Mouse (Mus musculus) lung, postnatal 36 days (tissue): ENCODE results near the gene Chsy1.
A peak's percentile ranks its signal among the peaks of the same experiment; 100 is the strongest.

Experiments used
- DNase-seq: peaks from one replicate; pipeline ENCODE4 v3.0.0; 2022; ENCODE audit warnings: mixed read lengths

The Chsy1 gene

DNA sequence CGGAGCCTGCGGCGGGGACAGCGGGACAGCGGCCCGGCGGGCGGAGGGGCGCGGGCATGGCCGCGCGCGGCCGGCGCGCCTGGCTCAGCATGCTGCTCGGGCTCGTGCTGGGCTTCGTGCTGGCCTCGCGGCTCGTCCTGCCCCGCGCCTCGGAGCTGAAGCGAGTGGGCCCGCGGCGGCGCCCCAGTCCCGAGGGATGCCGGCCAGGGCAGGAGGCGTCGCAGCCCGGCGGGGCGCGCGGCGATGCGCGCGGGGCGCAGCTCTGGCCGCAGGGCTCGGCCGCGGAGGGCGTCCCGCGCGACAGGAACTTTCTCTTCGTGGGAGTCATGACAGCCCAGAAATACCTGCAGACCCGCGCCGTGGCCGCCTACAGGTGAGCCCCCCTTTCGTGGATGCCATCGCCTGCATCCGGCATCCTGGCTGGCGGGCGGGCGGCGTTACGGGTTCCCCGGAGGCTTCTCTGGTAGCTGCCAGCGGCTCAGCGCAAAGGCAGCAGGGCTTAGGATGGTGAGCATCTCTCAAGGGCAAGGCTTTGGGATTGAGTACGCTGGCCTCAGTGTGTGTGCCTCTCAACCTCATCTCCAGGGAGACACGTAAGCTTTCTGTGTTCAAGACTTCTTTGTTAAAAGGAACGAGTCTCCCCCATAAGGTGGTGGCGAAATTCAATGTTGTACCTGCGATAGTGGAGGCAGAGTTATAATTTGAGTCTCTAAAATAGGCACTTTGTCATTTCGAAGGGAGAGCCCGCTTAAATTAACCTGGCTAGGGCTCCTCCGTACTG lies 730 bp downstream of the Chsy1 start:
- peak; percentile 30 for DNase-seq

DNA sequence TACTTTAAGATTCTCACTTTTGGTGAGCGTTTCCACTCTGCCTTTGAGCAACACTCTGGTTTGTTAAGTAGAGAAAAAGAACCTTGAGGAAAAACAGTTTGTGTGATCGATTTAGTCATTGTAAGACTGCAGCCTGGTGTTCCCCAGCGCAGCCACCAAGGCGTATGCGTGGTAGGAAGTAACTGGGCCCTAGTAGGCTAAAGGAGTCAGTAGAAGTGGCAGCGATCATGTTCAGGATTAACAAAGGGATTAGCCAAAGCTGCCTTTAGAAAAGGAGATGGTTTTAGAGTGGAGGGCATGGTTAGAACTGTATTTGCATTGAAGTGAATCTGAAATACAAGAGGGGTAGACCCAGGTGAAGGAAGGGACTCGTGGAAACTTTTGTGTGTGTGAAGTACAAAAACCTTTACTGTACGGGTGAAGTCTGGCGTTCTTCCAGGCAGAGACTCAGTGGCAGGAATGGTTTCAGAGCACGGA lies 1.4 kb downstream of the Chsy1 start:
- peak; percentile 45 for DNase-seq

DNA sequence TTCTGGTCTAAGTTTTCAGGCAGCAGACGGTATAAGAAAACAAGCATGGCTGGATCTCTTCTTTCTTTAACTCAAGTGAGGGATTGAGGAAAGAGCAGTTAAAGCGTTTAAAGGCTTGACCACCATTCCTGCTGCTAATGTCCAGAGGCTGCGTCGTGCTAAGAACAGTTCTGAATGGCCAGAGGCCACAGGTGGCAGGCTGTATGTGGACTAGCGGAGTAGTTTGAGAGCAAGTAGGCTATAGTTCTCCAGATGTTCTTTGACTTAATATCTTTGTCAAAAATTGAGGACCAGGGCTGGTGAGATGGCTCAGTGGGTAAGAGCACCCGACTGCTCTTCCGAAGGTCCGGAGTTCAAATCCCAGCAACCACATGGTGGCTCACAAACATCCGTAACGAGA lies 1.9 kb downstream of the Chsy1 start:
- no peak for DNase-seq

DNA sequence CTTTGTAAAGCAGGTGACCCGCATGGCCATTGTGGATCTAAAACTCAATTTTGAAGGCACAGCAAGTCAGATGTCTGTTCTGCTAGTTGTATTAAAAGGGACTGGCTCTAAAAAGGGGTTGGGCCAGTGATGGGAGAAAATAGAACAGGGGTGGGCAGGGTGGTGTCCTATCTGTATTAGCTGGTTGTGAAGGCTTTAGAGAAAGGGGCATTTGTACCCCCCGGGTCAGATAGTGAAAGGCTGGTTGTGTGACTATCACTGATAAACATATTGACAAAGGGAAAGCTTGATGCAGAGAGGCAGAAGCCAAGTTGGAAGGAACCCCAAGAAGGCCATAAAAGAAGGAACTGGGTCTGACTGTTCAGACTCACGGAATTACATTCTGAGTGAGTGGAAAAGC lies 4.2 kb downstream of the Chsy1 start:
- DNase-seq = no peak

DNA sequence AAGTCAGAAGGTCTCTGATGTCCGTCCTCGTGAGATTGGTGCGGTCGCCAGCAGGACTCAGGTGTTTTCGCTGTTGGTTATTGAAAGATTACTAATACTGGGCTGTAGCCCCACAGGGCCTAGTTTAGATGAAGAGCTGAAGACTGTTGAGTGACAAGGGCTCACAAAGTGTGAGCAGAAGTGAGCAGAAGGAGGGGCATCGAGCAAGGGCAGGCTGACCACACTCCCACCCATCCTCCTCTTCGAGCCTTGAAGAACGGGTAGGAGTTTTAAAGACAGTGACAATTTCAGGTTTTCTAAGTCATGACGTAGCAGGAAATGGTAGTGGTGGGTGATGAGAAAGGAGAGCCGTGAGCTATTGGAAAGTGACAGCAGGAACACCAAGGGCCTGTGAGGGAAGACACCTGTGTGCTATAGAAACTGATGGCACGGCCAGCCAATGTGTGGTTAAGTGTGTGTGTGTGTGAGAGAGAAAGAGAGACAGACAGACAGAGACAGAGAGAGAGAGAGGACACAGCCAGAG lies 6.6 kb downstream of the Chsy1 start:
- DNase-seq = no peak

DNA sequence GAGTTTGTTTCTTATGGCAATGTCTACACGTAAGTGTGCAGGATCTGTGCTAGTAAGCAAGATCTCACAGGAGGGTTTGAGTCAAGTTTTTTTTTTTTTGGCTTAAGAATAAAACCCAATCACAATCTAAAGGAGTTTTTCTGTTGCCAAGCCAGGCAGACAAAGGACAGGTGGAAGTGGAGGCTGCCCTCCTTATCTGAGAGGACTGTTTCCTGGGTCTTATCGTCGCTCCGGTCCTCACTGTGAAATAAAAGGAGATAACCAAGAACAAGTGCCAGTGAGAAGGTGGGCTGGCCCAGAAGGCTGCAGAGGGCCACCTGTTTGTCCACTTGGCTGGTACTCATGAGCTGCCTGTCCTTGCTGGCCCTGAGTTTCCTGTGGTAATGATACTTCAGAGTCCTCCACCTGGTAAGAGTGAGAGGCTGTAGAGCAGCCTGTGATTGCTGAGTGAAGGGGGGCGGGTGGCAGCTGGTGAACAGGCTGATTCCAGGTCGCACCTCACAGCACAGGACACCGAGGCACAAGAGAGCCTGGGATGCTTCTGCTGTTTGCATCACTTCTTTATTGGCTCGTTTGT lies 7.7 kb downstream of the Chsy1 start:
- peak; percentile 79 for DNase-seq

DNA sequence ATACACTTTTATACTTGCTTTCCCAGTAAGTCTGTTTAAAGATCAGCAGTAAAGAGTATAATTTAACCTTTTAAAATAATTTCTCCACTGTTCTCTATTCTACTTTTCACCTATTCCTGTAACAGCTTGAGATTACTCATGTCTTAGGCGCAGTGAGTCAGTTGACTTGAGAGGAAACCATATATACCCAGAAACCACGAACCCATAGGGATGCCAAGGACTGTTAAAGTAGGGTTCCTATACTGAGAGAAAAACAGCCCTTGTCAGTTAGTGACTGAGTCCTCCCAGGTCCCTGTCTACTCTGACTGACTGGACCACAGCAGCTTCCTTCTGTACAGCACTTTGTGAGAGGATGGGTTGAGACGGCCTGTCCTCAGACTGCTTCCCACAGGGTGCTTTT lies 8.7 kb downstream of the Chsy1 start:
- no peak for DNase-seq

DNA sequence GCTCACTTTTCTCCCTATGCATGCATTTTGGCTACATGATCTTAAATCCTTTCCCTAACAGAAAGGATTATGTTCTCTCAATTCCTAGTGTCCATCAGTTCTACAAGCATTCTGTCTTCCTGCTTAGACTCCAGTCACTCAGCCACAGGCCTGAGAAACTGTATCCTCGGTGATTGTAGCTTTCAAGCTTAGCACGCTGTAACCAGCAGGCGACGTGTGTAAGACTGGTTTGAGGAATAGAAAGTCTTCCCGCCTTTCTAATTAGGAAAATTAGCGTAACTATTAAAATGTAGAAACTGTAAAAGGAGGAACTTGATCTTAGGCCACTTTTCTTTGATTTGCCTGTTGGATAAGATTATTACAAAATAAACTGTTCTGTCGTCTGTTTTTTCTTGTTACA lies 9.5 kb downstream of the Chsy1 start:
- peak; percentile 21 for DNase-seq

DNA sequence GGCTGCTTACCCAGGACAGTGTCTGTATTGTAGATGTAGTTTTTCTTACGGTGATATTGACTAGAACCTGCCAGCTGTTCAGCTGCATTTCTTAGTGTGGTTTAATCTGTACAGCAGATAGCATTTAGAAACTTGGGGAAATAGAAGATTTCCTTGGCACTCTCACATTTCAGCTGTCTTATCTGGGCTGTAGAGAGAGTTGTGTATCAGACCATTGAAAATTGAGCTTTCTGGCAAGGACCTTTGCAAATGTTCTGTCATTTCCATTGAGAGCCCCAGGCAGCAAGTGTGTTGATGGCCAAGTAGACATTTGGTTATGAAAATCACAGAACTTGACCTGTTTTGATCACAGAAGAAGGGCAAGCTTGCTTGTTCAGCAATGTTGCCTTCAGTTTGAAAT lies 10.8 kb downstream of the Chsy1 start:
- DNase-seq = no peak

DNA sequence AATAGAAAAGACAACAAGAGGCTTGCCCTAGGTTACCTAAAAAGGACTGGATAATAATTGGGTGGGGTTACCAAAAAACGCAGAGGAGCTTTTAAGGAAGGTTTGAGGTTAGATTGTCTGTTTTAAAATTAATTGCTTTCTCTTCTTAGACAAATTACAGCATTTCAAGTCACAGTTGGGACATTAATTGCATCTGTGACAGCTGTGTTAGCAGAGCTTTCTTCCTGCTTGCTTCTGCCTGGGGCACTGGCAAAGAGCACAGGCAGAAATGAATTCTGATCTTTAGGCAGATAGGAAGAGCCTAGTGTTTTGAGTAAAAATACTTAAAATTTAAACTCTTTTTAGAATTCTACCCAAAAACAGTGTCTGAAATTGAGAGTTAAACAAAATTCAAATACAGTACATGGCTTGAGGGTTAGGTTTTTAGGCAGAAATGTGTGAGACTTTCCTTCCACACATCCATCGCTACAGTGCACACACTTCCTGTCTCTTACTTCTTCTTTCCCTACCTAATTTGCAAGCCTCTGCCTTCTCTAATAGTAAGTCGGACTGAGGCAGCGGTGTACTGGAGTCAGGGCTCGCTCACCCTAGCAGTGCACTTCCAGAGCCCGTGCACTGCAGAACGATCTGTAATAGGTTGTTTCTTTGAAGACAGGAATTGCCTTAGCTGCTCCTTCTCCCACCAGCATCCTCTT lies 11.5 kb downstream of the Chsy1 start:
- no peak for DNase-seq

DNA sequence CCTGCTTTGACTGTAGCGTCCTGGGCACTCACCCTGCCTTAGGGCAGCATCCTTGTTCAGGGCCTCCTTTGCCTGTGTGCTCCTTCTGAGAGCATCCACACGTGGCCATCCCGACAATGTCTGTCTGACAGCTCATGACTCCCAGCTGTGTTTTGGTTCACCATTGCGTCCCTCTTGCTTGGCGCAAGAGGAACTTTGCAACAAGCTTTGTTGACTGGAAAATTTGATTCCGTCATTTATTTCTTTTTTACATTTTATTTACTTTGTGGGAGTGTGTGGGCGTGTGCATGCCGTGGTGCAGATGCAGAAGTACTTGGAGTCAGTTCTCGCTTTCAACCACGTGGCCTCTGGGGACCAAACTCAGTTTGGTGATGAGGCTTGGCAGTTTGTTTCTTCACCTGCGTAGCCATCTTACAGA lies 15.2 kb downstream of the Chsy1 start:
- peak; percentile 64 for DNase-seq

DNA sequence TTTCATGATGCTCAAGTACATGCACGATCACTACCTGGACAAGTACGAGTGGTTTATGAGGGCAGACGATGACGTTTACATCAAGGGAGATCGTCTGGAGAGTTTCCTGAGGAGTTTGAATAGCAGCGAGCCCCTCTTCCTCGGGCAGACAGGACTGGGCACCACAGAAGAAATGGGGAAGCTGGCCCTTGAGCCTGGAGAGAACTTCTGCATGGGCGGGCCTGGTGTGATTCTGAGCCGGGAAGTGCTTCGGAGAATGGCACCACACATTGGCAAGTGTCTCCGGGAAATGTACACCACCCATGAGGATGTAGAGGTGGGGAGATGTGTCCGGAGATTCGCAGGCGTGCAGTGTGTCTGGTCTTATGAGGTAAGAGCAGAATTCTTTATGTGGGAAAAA lies 16.1 kb downstream of the Chsy1 start:
- DNase-seq = peak; percentile 66

DNA sequence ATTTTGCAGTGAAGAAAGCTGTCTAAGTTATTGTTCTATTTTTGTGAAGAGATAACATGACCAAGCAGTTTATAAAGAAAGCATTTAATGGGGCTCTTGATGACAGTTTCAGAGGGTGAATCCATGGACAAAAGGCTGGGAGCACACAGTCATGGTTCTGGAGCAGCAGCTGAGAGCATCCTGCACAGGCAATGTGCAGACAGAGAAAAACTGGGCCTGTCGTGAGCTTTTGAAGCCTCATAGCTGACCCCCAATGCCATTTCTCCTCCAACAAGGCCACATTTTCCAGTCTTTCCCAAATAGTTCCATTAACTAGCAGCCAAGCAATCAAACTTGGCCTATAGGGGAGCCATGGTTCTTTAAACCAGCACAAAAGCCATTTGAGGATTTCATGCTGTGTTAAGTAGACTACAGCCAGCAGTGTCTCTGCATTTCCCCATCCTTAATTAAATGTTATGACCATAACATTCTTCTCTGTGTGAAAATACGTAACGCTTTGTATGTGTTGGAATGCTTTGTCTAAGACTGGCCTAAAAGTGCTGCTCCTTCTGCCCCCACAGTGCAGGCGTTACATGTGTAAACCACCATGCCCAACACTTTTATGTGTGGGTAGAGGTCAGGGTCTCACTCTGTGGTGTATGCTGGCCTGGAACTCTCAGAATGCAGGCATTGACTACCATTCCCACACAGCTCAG lies 18.8 kb downstream of the Chsy1 start:
- no peak for DNase-seq

DNA sequence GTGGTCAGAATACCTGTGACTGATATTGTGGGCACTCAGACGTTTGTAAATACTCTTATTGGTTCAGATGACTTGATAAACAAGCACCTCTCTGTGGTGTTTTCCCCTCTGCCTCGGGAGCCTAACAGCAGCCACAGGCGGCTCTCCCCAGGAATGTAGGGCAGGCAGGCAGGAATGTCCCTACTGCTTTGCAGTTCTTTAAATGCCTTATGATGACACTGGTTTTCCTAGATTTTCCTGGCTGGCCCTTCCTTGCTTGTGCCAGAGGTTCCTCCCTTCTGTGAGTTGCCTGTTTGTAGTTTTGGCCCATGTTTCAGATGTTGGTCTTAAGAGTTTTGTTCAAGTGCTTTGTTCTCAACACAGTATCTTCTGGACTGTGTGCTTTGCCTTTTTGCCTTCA lies 19.5 kb downstream of the Chsy1 start:
- DNase-seq = no peak

DNA sequence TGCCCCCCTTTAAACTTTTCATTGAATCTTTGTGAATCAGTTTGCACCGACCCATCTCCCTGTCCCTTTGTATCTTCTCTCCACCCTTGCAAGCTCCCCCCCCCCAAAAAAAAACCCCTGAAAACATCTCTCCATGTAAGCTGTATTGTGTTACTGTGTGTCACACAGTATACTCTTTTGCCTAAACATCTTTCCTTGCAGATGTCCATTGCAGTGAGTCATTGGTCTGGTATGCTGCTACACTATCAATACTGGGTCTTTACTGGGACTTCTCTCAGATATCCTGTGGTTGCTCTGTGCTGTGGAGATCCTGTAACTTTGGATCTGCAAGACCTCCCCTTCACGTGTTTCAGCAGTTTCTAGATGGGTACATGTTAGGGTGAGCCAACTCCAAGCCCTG lies 21.0 kb downstream of the Chsy1 start:
- no peak for DNase-seq

DNA sequence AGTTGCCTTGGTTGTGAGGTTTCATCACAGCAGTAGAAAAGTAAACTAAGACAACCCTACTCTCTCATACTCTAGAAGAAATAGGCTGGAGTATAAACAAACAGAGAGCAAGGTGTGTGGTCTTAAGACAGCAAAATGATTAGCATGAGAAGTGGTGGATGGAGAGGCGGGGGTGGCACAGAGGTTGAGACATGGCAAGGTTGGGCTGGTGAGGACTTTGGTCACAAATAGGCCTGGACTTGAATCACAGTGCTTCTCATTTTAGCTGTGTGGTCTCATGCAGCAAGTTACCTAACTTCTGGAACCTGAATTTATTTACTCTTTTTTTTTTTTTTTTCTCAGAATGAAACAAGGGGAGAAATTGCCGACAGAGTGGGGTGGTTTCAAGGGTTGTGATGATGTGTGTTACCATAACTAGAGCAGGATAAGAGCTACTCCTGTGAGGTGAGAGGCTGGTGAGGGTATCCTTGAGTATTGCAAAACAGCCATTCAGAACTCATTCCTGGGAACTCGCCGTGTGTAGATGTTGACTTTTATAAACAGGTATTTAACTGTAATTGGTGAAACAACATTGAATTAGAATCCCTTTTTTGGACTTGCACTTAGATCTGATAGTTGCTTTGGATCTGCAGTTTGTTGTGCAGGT lies 22.6 kb downstream of the Chsy1 start:
- peak; percentile 87 for DNase-seq

DNA sequence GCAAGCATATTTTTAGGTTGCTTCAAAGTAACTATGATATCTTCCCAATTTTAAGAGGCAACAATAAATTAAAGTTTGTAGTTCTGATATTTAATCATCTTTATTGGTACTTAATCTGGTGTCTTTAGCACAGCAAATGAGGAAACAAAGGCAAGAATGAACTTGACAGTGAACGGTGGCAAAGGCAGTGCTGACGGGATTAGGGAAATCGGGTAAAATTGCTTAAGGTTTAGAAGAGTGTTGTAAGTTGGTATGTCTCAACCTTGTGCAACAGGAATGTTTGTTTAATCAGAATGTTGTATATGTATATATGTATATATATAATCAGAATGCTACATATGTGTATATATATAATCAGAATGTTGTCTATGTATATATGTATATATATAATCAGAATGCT lies 24.8 kb downstream of the Chsy1 start:
- peak; percentile 49 for DNase-seq

DNA sequence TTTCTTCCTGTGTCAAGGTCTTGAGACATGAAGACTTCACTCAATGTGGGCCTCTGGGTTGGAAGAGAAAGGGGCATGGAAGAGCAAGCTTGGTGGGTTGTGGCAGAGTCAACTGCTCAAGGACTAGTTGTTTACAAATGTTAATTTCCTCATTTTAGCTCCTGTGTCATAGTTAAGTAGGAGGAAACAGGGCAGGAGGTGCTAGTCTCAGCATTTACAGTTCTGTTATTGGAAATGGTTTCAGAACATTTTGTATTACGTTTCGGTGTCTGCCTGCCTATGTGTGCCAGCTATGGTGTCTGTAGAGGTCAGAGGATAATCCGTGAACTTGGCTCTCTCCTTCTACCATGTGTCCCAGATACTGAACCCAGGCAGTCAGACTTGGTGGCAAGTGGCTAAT lies 26.3 kb downstream of the Chsy1 start:
- no peak for DNase-seq

DNA sequence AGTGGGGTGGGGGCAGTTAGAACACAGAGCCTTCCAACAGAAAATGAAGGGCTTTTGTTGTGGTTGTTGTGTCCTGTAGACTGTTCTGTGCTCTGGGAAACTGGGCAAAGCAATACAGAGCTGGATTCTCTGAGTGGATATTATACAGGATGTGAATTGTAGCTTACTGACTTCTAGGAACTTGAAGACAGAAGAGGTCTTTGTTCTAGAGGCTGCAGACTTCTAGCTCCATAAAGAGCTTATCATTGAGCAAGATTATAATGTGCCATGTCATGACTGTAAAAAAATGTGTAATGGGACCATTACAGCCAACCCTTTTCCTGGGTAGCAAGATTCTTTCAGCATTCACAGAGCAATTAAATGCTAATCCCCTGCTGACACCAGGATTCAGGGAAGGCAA lies 26.9 kb downstream of the Chsy1 start:
- DNase-seq = no peak

DNA sequence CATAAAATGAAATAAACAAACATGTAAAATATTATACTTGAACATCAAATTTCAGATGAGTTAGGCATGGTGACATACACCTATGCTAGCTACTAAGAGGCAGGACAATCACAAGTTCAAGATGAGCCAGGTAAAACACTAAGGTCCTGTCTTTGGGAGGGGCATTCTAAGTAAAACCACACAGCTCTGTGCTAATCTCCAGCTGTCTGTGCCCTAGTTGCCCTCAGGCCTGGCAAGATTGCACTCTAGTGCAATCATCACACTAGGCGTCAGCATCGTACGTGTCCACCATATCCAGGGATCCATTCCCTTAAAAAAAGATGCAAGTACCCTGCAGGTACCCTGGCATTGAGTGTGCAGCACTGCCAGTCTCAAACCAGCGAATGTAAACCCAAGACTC lies 28.0 kb downstream of the Chsy1 start:
- no peak for DNase-seq

DNA sequence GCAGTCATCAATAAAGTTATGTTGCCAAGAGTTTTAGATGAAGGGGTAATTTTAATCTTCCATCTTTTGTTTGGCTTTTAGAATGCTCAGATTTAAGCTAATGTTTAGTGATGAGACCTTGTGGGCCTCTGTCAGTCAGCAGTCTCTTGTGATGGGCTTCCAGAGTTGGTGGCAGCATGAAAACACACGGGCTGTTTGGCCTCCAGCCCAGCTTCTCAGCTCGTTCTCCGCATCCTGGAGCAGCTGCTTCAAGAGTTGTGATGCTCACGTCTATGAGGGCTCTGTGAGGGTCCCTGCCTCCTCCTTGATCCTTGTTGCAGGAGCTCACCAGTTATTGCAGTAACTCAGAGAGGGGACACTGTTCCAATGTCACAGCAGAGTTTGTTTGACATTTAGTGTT lies 29.0 kb downstream of the Chsy1 start:
- no peak for DNase-seq

DNA sequence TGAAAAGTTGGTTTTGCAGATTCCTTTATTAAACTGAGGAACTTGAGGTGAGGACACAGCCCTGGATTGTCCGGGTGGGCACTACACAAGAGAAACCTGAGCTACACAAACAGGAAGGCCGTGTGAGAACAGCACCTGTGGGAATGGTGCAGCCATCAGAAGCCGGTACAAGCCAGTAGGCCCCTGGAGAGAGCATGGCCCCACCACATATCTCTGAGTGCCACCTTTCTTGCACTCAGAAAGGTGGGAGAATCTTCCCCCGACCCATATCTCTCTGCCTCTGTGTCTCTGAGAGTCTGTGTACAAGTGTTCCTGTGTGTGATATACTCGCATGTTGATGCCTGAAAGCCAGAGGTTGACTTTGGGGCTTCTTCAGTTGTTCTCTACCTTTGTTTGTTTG lies 29.6 kb downstream of the Chsy1 start:
- DNase-seq = no peak

DNA sequence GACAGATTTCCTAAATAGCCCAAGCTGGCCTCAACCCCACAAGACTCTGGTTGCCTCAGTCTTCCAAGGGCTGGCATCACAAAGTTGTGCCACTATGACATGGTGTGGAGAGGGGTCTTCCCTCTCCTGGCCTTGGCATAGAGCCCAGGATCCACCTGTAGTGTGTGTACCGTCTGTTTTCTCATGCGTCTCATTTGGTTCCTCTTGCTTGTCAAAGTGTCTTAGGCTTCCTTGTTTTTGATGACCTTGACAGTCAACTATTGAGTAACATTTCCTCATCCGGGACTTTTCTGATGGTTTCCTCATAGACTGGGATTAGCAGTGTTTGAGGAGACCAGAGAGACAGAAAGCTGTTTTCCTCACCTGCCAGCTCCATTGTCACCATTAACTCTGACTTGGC lies 30.8 kb downstream of the Chsy1 start:
- peak; percentile 50 for DNase-seq
